Mouse (Mus musculus) right cerebral cortex, adult 18-20 months (tissue): ENCODE measurements around the gene Mpig6b.
A peak's percentile ranks its signal among the peaks of the same experiment; 100 is the strongest.

Experiments used
- DNase-seq: peaks from one replicate; pipeline ENCODE4 v3.0.0; 2022; ENCODE audit warnings: mixed read lengths

Gene Mpig6b

GRCm38 (mm10) chr17:35066084-35066483, at the start of gene Mpig6b:
Mpig6b (minus strand) TSS chr17:35066184.
- DNase-seq: no peak

GRCm38 (mm10) chr17:35115046-35116019, 49.3 kb upstream of the Mpig6b start, which contains the start of gene Ly6g5b:
Ly6g5b (minus strand) TSS chr17:35115428.
- DNase-seq: no peak

DNA sequence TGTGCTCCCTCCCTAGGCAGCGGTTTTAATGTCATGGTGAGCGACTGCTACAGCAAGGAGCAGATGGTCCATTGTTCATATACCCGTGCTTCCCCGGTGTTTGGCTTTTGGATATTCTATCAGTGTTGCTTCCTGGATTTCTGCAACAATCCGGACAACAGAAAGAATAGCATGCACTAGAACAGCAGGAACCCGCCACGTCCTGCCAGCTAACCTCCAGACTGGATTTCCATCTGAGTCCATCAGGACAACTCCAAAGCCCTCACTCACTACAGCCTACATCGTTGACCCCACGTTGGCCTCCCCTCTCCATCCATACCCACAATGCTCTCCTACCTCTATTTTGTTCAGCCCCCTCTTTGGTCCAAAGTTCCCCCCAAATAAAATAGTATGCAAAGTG, 45.8 kb upstream of the Mpig6b start:
- no peak for DNase-seq

GRCm38 (mm10) chr17:35108097-35108496, 42.1 kb upstream of the Mpig6b start, which contains the start of gene Ly6g5c:
Ly6g5c (plus strand) TSS chr17:35108279.
- DNase-seq: no peak

DNA sequence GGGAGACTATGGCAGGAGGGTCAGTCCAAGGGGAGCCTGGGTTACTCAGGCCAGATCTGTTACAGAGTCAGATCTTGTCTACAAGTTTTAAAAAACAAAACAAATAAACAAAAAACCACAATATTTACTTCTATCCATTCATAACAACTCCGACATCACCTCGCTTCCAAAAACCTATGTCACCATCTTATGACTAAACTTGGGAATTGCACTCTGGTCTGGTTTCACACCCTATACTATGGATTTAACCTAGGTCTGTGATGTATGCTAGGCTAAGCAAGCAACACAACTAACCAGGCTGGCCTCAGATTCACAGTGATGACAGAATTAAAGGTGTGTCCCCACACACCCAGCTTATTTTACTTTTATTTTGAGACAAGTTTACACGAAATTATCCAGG, 40.5 kb upstream of the Mpig6b start:
- DNase-seq: no peak

- no peak for DNase-seq
These were observed 39.9 kb upstream of the Mpig6b start for GRCm38 (mm10) chr17:35105740-35106389.

DNA sequence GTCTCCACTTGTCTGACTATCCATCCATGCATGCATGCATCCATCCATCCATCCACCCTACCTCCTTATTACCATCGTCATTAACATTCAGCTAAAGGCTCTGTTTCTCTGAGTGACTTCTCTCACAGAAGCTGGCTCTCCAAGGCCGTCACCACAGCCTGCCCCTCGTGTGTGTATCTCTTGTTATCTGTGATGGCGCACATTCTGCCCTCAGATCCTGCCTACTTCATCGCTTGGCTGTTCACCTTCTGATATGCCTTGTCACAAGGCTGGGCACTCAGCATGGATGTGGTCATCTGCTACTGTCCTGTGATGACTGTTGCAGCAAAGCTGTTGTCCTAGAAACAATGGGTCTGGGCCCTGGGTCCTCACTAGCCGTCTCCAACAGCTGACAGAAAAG, 38.8 kb upstream of the Mpig6b start:
- DNase-seq: no peak

GRCm38 (mm10) chr17:35104079-35104478, 38.1 kb upstream of the Mpig6b start:
- DNase-seq: no peak

GRCm38 (mm10) chr17:35103221-35103690, 37.3 kb upstream of the Mpig6b start:
- no peak for DNase-seq

DNA sequence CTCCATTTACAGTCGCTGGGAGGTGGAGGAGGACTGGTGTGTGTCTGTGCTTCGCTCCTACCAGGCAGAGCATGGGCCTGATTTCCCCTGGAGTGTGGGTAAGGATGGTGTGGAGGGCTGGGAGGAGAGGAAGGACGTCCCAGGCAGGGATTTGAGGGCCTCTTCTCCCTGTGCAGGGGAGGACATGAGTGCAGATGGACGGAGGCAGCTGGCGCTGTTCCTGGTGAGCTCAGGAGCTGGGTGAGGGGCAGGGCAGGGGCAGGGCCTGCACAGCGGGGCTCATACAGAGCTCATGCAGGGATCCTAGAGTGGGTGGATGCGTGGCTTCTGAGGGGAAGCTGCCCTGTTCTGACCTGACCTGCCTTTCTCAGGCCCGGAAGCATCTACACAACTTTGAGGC, 36.3 kb upstream of the Mpig6b start:
- DNase-seq: no peak

GRCm38 (mm10) chr17:35101161-35101560, 35.2 kb upstream of the Mpig6b start:
- DNase-seq: no peak

DNA sequence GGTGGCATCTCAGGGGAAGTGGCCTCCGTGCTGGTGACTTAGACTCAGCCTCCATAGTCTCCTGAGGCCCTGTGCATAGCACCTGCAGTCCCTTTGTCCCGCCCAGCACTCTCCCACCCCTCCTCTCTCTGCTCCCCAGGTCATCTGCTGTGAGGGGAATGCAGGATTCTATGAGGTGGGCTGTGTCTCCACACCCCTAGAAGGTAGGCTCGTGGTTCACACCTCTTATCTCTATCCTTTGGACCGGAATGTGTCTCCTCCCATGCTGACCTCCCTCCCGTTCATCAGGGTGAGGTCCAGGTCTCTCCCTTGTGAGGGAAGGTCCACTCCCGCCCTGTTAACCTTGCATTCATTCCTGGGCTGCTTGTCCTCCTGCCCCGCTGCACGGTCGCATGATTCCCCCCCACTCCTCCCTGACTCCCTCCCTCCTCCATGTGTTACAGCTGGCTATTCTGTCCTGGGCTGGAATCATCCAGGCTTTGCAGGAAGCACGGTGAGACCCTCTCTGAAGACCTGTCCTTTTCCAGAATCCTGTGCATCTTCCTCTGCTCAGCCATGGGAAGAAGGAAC, 34.3 kb upstream of the Mpig6b start:
- DNase-seq: no peak

GRCm38 (mm10) chr17:35097164-35097655, 31.2 kb upstream of the Mpig6b start:
- DNase-seq: peak; percentile 79

DNA sequence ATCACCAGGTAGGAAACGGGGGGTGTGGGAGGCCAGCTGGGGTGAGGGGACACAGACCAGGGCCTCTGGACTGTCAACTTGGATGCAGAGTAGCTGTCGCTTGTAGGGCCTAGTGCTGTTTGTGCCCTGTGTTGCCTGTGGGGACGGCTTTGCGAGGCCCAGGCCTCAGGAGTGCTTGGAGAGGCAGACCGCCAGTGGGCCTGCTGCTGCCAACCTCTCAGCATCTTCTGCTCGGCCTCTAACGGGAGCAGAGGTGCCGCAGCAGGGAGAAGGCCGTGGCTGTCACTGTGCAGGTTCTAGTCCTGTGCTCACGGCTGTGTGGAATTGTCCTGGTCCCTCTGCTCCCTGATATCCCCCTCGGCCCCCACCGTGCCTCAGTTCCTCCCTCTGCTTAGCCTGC, 30.6 kb upstream of the Mpig6b start:
- no peak for DNase-seq

DNA sequence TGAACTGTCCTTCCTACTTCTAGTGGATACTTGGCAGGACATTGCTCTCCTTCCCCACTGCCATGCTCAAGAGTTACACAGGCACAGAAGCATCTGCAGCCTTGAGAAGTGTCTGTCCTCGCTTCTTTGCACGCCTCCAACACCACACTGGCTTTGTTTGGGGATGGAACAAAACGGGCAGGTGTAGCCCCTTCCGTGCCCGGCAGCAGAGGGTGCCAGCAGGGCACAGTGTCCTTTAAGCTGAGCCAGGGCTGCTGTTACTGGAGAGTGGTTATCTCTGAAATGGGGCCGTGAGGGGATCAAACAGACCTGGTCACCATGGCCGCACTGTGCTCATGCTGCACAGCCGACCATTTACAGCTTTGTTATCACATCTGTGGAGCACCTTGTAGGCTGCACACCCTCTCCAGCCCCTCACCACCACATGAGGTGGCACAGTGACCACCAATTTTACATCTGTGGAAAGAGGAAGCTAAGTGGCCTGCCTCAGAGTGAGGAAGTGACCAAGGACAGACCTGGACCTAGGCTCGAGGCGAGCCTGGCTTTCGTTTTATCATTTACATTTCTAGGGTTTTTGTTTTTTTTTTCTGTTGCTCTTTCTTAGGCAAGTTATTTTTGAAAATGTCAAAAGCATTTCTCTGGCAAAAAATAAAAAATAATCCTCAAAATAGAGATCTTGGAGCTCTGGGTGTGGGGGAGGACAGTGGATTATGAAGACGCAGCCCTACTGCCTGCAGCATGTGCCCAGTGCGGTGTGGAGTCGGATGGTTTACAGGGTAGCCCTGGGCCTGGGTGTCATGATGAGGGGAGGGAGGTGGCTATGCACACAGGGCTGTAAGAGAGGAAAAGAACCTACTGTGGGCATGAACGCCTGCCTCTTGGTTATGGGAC, 28.7 kb upstream of the Mpig6b start:
- DNase-seq: no peak

DNA sequence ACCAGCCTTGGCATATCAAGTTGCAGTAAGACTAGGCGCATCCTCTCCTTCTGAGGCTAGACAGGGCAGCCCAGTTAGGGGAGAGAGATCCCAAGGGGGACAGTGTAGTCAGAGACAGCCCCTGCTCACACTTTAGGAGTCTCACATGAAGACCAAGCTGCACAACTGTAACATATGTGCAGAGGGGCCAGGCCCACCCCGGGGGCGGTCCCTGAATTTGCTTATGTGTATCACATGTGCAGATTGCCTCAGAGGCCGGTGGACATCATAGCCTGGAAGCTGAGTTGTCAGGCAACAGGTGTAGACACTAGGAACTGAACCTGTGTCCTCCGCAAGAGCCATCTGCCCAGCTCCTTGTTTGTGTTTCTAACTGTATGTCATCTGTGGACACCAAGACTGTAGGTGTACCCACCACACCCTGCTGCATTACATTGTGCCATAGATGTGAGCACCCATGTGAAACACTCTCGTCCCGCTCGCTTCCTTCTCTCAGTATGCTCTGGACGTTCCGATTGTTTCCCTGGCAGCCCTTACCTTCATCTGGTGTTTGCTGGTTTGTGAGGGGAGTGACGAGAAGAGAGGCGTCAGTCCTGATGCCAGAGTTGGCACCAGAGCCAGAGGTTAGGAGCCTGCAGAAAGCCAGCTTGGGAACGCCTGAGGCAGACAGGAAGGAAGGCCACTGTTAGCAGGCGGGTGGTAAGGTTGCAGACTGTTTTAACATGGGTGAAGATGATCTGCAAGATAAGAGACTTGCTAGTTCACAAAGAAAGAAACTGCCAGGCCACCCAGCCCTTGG, 26.6 kb upstream of the Mpig6b start:
- no peak for DNase-seq

DNA sequence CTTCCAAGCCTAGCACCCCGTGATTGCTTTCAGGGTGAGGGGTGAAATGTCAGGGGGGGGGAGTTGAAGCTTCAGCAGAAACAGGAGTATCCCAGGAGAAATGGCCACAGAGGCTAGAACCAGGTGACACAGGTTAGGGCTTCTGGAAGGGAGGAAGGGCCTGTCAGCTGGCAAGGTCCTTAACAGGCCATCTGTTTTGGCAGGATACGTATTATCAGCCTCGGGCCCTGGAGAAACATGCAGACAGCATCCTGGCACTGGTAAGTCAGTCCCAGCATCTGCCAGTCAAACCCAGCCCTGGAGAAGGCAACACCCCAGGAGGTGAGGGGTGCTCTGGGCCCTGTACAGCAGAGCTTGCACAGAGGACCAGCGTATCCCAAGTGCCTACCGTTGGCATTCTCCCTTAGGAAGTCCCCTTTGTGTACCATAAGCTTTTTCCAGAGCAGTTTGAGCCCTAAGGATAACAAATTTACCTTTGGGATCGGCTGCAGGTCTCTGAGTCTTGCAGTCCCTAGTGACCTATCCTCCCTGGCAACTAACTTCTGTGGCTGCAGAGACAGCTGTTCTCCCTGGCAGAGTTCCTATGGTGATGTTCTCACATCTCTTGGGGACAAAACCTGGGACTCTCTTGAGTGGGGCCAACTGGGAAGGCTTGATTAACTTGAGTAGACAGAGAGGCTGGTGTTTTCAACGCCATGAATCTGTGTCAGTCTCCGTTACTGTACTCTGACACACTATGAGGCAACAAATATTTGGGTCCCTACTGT, 24.4 kb upstream of the Mpig6b start:
- DNase-seq: no peak

DNA sequence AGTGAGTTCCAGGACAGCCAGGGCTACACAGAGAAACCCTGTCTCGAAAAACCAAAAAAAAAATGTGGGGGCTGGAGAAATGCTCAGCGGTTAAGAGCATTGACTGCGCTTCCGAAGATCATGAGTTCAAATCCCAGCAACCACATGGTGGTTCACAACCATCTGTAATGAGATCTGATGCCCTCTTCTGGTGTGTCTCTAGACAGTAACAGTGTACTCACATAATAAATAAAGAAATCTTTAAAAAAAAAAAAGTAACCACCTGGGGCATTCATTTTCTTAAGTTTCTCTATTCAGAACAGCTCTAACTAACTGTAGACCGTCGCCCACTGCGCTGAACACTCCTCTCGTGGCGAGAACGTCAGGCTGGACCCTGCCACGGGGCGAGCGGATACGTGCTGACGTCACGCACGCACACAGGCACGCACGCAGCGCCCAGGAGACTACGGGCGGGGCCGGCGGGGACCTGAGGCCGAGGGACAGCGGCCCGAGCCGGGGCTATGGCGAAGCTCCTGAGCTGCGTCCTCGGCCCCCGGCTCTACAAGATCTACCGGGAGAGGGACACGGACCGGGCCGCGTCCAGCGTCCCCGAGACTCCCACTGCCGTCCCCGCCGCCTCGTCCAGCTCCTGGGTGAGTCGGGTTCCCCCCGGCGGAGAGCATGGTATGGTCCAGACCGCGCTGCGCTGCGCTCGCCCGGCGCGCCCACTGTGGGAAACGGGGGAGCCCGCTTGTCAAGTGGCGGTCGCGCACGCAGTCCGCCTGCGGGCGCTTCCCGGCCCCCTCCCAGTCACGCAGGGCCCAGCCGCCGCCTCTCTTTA, 23.1 kb upstream of the Mpig6b start, which contains the start of gene Abhd16a:
Gene Abhd16a (plus strand): TSS at position 439 of the 820 bp plus-strand sequence.
- peak; percentile 97 for DNase-seq

GRCm38 (mm10) chr17:35088151-35088550, 22.2 kb upstream of the Mpig6b start:
- DNase-seq: no peak
